Mouse (Mus musculus) thymus, postnatal 10 days (tissue): ENCODE measurements around the gene Rnf182.

Experiments
- DNase-seq, 2 experiments: peaks; one replicate each; pipeline ENCODE4 v3.0.0; 2021; ENCODE audit warnings: low spot score in 2 of 2

The Rnf182 gene

GRCm38 (mm10) chr13:43615577-43616254, at the start of gene Rnf182:
TSS of gene Rnf182 (plus strand) at chr13:43615710.
- DNase-seq, result peak; percentile 11 to 27

- DNase-seq, result no peak
Observed at GRCm38 (mm10) chr13:43566184-43566583, 49.3 kb upstream of the Rnf182 start.

GRCm38 (mm10) chr13:43567141-43567891, 48.2 kb upstream of the Rnf182 start:
- no peak for DNase-seq

- DNase-seq, result no peak
Observed at GRCm38 (mm10) chr13:43573979-43574378, 41.5 kb upstream of the Rnf182 start.

- no peak for DNase-seq
Observed at GRCm38 (mm10) chr13:43575431-43575830, 40.1 kb upstream of the Rnf182 start.

GRCm38 (mm10) chr13:43577254-43577653, 38.3 kb upstream of the Rnf182 start:
- DNase-seq, result peak in 1 of 2 experiments; percentile 51

- no peak for DNase-seq
Observed at GRCm38 (mm10) chr13:43577766-43578165, 37.7 kb upstream of the Rnf182 start.

- DNase-seq, result peak; percentile 10 to 57
Observed at GRCm38 (mm10) chr13:43579740-43580139, 35.8 kb upstream of the Rnf182 start.

- DNase-seq, result no peak
Observed at GRCm38 (mm10) chr13:43580661-43581060, 34.8 kb upstream of the Rnf182 start.

- DNase-seq, result no peak
Observed at GRCm38 (mm10) chr13:43582961-43583360, 32.5 kb upstream of the Rnf182 start.

- no peak for DNase-seq
Observed at GRCm38 (mm10) chr13:43583504-43583903, 32.0 kb upstream of the Rnf182 start.

- DNase-seq, result no peak
Observed at GRCm38 (mm10) chr13:43585335-43585734, 30.2 kb upstream of the Rnf182 start.

- DNase-seq, result no peak
Observed at GRCm38 (mm10) chr13:43586966-43587365, 28.5 kb upstream of the Rnf182 start.

GRCm38 (mm10) chr13:43587844-43588840, 27.4 kb upstream of the Rnf182 start:
- no peak for DNase-seq

GRCm38 (mm10) chr13:43591828-43592680, 23.5 kb upstream of the Rnf182 start:
- DNase-seq, result no peak

GRCm38 (mm10) chr13:43592681-43593068, 22.8 kb upstream of the Rnf182 start:
- no peak for DNase-seq

- DNase-seq, result peak; percentile 16 to 52
Observed at GRCm38 (mm10) chr13:43595896-43596295, 19.6 kb upstream of the Rnf182 start.

- no peak for DNase-seq
Observed at GRCm38 (mm10) chr13:43600967-43601366, 14.5 kb upstream of the Rnf182 start.

GRCm38 (mm10) chr13:43602440-43602839, 13.1 kb upstream of the Rnf182 start:
- no peak for DNase-seq

- no peak for DNase-seq
Observed at GRCm38 (mm10) chr13:43603042-43603441, 12.5 kb upstream of the Rnf182 start.

GRCm38 (mm10) chr13:43608854-43609253, 6.7 kb upstream of the Rnf182 start:
- DNase-seq, result no peak
